Mouse (Mus musculus) heart, embryonic 14.5 days (tissue): ENCODE measurements around the gene Pnpla2. TPM values are rescaled to one million over a fixed set of nuclear protein-coding genes. Genes with fewer than 3 reads are reported as not detected.

Source experiments
- ATAC-seq: fragments of 200-750 bp; cut with Nextera tagmentation; 2 replicates; pipeline ENCODE4 v1.8.0; 2017; ENCODE audit warnings: low read depth, moderate TSS enrichment; ENCODE audit not compliant: insufficient number of reproducible peaks, insufficient read depth, low FRiP score
- H3K27ac ChIP-seq, 2 experiments: fragments of 200-500 bp in 1 of 2; fragments of 300-500 bp in 1 of 2; sonication (generic) in 1 of 2; replicated peaks in 1 of 2; 2 replicates each; pipeline ENCODE4 v1.5.1; 2012 to 2014; ENCODE audit warnings: low read depth in 2 of 2, low read length in 2 of 2, control low read depth in 1 of 2, mild to moderate bottlenecking in 1 of 2, mixed read lengths in 1 of 2; ENCODE audit not compliant: control insufficient read depth in 1 of 2, insufficient read depth in 1 of 2
- H3K27me3 ChIP-seq: fragments of 300-500 bp; sonication (generic); 2 replicates; pipeline ENCODE4 v1.6.1; 2014; ENCODE audit warnings: mild to moderate bottlenecking, low read length, control low read depth; ENCODE audit not compliant: control insufficient read depth, insufficient read depth
- H3K36me3 ChIP-seq: fragments of 300-500 bp; sonication (generic); 2 replicates; pipeline ENCODE4 v1.6.1; 2014; ENCODE audit warnings: mild to moderate bottlenecking, control low read depth, low read length, mixed read lengths; ENCODE audit not compliant: control insufficient read depth, insufficient read depth
- H3K4me1 ChIP-seq, 2 experiments: fragments of 200-500 bp in 1 of 2; fragments of 300-500 bp in 1 of 2; sonication (generic) in 1 of 2; 2 replicates each; pipeline ENCODE4 v1.6.1; 2012 to 2014; ENCODE audit warnings: low read length in 2 of 2, control low read depth in 1 of 2, mixed read lengths in 1 of 2; ENCODE audit not compliant: control insufficient read depth in 2 of 2, insufficient read depth in 2 of 2
- H3K4me2 ChIP-seq: fragments of 300-500 bp; sonication (generic); 2 replicates; pipeline ENCODE4 v1.6.1; 2014; ENCODE audit warnings: mild to moderate bottlenecking, low read length
- H3K4me3 ChIP-seq, 2 experiments: fragments of 200-500 bp in 1 of 2; fragments of 300-500 bp in 1 of 2; sonication (generic) in 1 of 2; 2 replicates each; pipeline ENCODE4 v1.5.1; 2012 to 2014; ENCODE audit warnings: low read length in 2 of 2, mild to moderate bottlenecking in 2 of 2, control low read depth in 1 of 2, low read depth in 1 of 2, moderate library complexity in 1 of 2; ENCODE audit not compliant: control insufficient read depth in 1 of 2, insufficient read depth in 1 of 2
- H3K9ac ChIP-seq: fragments of 300-500 bp; sonication (generic); 2 replicates; pipeline ENCODE4 v1.6.1; 2014; ENCODE audit warnings: mild to moderate bottlenecking, low read length
- H3K9me3 ChIP-seq: fragments of 300-500 bp; sonication (generic); 2 replicates; pipeline ENCODE4 v1.6.1; 2016; ENCODE audit warnings: low read length, control low read depth; ENCODE audit not compliant: control insufficient read depth
- WGBS: fragments of 180-500 bp; shearing (Covaris S2); extraction: QIAGEN DNeasy Blood & Tissue Kit; methylation state at CpG from one replicate; pipeline ENCODE4 v1.1.7; 2014; 5-methylcytosine and 5-hydroxymethylcytosine counted together
- polyA plus RNA-seq: library from polyadenylated mRNA; unstranded; fragments of >200 nt; fragmentation: Nextera tagmentation; extraction: Ambion mirVana; gene quantifications from 2 replicates; pipeline ENCODE4 v1.2.1, GENCODE M21; 2014

Pnpla2 gene
- polyA plus RNA-seq, 1 experiment from 2014 or later = 49.0 TPM

DNA sequence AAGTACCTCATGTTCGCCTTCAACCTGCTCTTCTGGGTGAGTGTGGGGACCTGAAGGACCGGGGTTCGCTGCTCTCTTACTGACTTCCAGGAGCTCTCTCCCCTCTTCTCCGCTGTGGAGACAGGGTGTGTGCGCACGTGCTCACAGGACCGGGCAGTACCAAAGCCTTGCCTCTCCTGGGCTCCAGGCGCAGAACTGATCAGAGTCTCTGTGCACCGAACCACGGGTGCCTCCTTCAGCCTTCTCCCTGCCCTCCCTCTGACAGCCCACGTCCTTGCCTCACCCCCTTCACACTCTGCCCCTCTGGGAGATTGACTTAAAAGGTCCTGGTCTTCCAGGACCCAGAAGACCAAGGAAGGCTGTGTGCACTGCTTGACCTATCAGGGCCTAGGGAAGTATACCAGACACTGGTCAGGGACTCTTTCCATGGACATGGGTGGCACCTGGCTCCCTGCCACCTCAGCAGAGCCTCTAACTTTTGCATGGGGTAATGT is 27.6 kb downstream of the Pnpla2 start:
- Histone ChIP-seq H3K27ac (no peak overlapping the region), H3K4me3 (peak overlapping the region; percentile 57 to 67), H3K27me3 (peaks cover 12% of the 10 kb centered on the region), H3K9ac (peak overlapping the region; percentile 65), H3K4me1 (peaks cover 18 to 46% of the 10 kb centered on the region in 2 experiments), H3K36me3 (no peaks in the 10 kb centered on the region; the same call in 1 of the 2 replicates), H3K4me2 (peak overlapping the region; percentile 100), H3K9me3 (no peaks in the 10 kb centered on the region)
- ATAC-seq = no peak
- 13% methylated on average over 11 of the region's 11 CpGs for WGBS

DNA sequence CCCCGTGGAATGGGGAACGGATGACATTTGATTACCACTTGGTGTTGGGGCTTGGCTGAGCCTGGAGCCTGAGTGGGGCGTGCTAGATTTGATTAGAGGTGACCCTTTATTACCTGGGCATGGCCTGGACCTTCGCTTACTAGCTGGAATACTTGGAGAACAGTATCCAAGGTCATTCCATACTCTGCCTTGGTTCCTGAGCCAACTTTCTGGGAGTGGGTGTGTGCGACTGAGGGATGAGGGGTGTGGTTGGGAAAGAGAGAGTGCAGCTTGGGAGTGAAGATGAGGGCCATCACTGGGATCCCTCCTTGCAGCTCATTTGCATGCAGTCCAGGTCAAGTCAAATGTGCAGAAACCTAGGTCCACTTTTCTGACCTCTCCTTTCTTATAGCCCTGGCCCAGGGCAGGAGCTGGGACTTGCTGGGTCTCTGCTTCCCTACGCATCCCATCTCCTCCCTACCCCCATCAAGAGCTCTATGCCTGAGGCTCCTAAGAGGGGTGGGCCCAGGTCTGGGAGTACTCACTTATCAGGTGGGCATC is 28.2 kb downstream of the Pnpla2 start:
- H3K27ac ChIP-seq = no peak overlapping the region
- H3K4me1 ChIP-seq = peaks cover 13 to 40% of the 10 kb centered on the region in 2 experiments
- peaks cover 12% of the 10 kb centered on the region for H3K27me3 ChIP-seq
- H3K4me2 ChIP-seq = no peak overlapping the region
- no peak overlapping the region for H3K9ac ChIP-seq
- 82% methylated on average over 6 of the region's 6 CpGs for WGBS
- ATAC-seq = no peak
- no peaks in the 10 kb centered on the region for H3K9me3 ChIP-seq
- H3K4me3 ChIP-seq = no peak overlapping the region
- H3K36me3 ChIP-seq = no peaks in the 10 kb centered on the region; the same call in 1 of the 2 replicates

- Histone ChIP-seq H3K27me3 (peaks cover 12% of the 10 kb centered on the region), H3K4me3 (no peak overlapping the region), H3K9me3 (no peaks in the 10 kb centered on the region), H3K27ac (no peak overlapping the region), H3K36me3 (peaks cover 2% of the 10 kb centered on the region; the same call in 1 of the 2 replicates), H3K4me2 (no peak overlapping the region), H3K9ac (no peak overlapping the region), H3K4me1 (peaks cover 11 to 36% of the 10 kb centered on the region in 2 experiments)
- WGBS = 68% methylated on average over 5 of the region's 5 CpGs
- no peak for ATAC-seq
These were observed 29.5 kb downstream of the Pnpla2 start for GRCm38 (mm10) chr7:141484186-141485120.

GRCm38 (mm10) chr7:141485186-141485585 is 30.2 kb downstream of the Pnpla2 start:
- ATAC-seq = no peak
- H3K4me2 ChIP-seq = no peak overlapping the region
- 78% methylated on average over 2 of the region's 2 CpGs for WGBS
- no peak overlapping the region for H3K9ac ChIP-seq
- no peak overlapping the region for H3K4me3 ChIP-seq
- H3K4me1 ChIP-seq = peaks cover 11 to 36% of the 10 kb centered on the region in 2 experiments
- H3K27ac ChIP-seq = no peak overlapping the region
- peaks cover 6% of the 10 kb centered on the region; the same call in 1 of the 2 replicates for H3K36me3 ChIP-seq
- H3K27me3 ChIP-seq = peaks cover 12% of the 10 kb centered on the region
- no peaks in the 10 kb centered on the region for H3K9me3 ChIP-seq

DNA sequence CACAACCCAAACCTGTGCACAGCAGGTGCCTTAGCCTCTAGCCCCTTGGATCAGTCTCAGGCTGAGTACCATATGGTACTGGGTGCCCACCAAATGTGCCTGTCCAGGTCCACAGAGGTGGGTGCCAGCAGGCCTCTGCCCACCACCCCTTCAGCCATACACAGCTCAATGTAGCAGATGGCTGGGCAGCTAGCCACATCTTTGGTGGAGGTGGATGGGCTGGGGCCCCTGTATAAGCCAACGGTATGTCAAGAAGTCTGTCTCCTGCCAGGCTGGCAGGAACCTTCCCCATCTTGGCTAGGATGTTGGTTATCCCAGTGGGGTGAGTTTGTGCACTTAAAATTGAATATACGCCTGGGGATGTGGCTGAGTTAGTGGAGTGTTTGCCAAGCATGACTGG is 30.6 kb downstream of the Pnpla2 start:
- H3K4me1 ChIP-seq = peaks cover 11 to 34% of the 10 kb centered on the region in 2 experiments
- no peak overlapping the region for H3K27ac ChIP-seq
- no peak for ATAC-seq
- H3K4me2 ChIP-seq = no peak overlapping the region
- H3K9me3 ChIP-seq = no peaks in the 10 kb centered on the region
- peaks cover 11% of the 10 kb centered on the region; the same call in 1 of the 2 replicates for H3K36me3 ChIP-seq
- H3K4me3 ChIP-seq = no peak overlapping the region
- 85% methylated on average over 2 of the region's 2 CpGs for WGBS
- H3K27me3 ChIP-seq = peaks cover 12% of the 10 kb centered on the region
- H3K9ac ChIP-seq = no peak overlapping the region

GRCm38 (mm10) chr7:141486239-141486638 is 31.2 kb downstream of the Pnpla2 start:
- H3K36me3 ChIP-seq = peaks cover 17% of the 10 kb centered on the region
- peaks cover 7 to 27% of the 10 kb centered on the region in 2 experiments for H3K4me1 ChIP-seq
- H3K9me3 ChIP-seq = no peaks in the 10 kb centered on the region
- no peak for ATAC-seq
- no peak overlapping the region for H3K4me3 ChIP-seq
- no peak overlapping the region for H3K27ac ChIP-seq
- no peak overlapping the region for H3K9ac ChIP-seq
- peaks cover 12% of the 10 kb centered on the region for H3K27me3 ChIP-seq
- H3K4me2 ChIP-seq = no peak overlapping the region
- WGBS = 75% methylated on average over 1 of the region's 1 CpGs

DNA sequence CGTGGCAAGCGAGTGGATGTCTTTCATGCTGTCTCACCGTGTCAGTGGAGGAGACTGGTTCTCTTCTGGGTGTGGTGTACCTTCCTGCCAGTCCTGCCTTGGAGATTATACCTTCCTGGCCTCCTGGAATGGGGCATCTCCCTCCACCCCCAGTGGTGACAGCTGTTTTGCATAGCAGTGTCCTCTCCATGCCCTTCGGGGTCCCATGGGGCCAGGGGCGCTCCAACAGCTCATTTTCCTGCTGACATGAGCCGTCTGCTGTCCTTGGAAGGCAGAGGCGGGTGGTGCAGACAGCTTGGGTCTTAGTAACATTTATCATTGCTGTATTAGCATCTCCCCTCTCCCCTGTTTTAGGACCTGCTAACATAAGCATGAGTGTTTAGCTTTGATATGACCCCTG is 32.1 kb downstream of the Pnpla2 start:
- H3K36me3 ChIP-seq = peaks cover 26% of the 10 kb centered on the region
- no peak overlapping the region for H3K9ac ChIP-seq
- H3K9me3 ChIP-seq = no peaks in the 10 kb centered on the region
- H3K4me1 ChIP-seq = peaks cover 5 to 18% of the 10 kb centered on the region in 2 experiments; a peak in 3 of 4 replicates
- peaks cover 12% of the 10 kb centered on the region for H3K27me3 ChIP-seq
- H3K27ac ChIP-seq = no peak overlapping the region
- H3K4me2 ChIP-seq = no peak overlapping the region
- ATAC-seq = no peak
- no peak overlapping the region for H3K4me3 ChIP-seq
- 68% methylated on average over 7 of the region's 7 CpGs for WGBS
